Mouse (Mus musculus) testis, postnatal 10 days (tissue): Measurements from ENCODE around the gene Glipr1l1.
A peak's percentile ranks its signal among the peaks of the same experiment; 100 is the strongest.
"Not testable (repeated sequence)": the region's sequence is repeated elsewhere in the genome, so short reads cannot be mapped to it uniquely, and the experiment has no call there.

Experiments
- DNase-seq: peaks from one replicate; pipeline ENCODE4 v3.0.0; 2021; ENCODE audit warnings: low spot score

Gene Glipr1l1

GRCm38 (mm10) chr10:112059702-112060582, at the start of gene Glipr1l1:
Gene Glipr1l1, plus strand, starts transcription at chr10:112060189.
- DNase-seq, result peak; percentile 68

GRCm38 (mm10) chr10:112023585-112023984, 36.4 kb upstream of the Glipr1l1 start:
- DNase-seq, result no peak

- not testable (repeated sequence) for DNase-seq
These were observed 31.3 kb upstream of the Glipr1l1 start for GRCm38 (mm10) chr10:112028689-112029088.

- DNase-seq, result not testable (repeated sequence)
These were observed 16.5 kb upstream of the Glipr1l1 start for GRCm38 (mm10) chr10:112043523-112043922.

GRCm38 (mm10) chr10:112044283-112044682, 15.7 kb upstream of the Glipr1l1 start:
- DNase-seq, result not testable (repeated sequence)

GRCm38 (mm10) chr10:112051220-112051619, 8.8 kb upstream of the Glipr1l1 start:
- no peak for DNase-seq

GRCm38 (mm10) chr10:112051956-112052355, 8.0 kb upstream of the Glipr1l1 start:
- DNase-seq, result not testable (repeated sequence)

GRCm38 (mm10) chr10:112060583-112060934, 570 bp downstream of the Glipr1l1 start:
- not testable (repeated sequence) for DNase-seq

GRCm38 (mm10) chr10:112080044-112080443, 20.1 kb downstream of the Glipr1l1 start:
- DNase-seq, result no peak

- no peak for DNase-seq
These were observed 23.2 kb downstream of the Glipr1l1 start, which contains the start of gene Glipr1l2 for GRCm38 (mm10) chr10:112083157-112083556. Gene Glipr1l2, plus strand, starts transcription at chr10:112083354.

GRCm38 (mm10) chr10:112105785-112106184, 45.8 kb downstream of the Glipr1l1 start:
- peak; percentile 70 for DNase-seq

- DNase-seq, result no peak
These were observed 50.4 kb downstream of the Glipr1l1 start for GRCm38 (mm10) chr10:112110401-112110800.

GRCm38 (mm10) chr10:112125090-112125489, 65.1 kb downstream of the Glipr1l1 start:
- not testable (repeated sequence) for DNase-seq

GRCm38 (mm10) chr10:112127682-112128230, 67.8 kb downstream of the Glipr1l1 start:
- not testable (repeated sequence) for DNase-seq
